Mouse (Mus musculus) lung, embryonic 14.5 days (tissue): Measurements from ENCODE around the gene Oxt. TPM values are rescaled to one million over a fixed set of nuclear protein-coding genes. Genes with fewer than 3 reads are reported as not detected.

ENCODE experiments used
- ATAC-seq: fragments of 200-750 bp; cut with Nextera tagmentation; 2 replicates; pipeline ENCODE4 v1.8.0; 2017; ENCODE audit warnings: mild to moderate bottlenecking, moderate TSS enrichment, moderate library complexity; ENCODE audit not compliant: insufficient read depth
- DNase-seq: peaks from one replicate; pipeline ENCODE4 v3.0.0-alpha.2; 2015
- H3K27ac ChIP-seq: fragments of 300-500 bp; sonication (generic); 2 replicates; pipeline ENCODE4 v1.5.1; 2014; ENCODE audit warnings: low read depth, mild to moderate bottlenecking, moderate library complexity
- H3K27me3 ChIP-seq: fragments of 300-500 bp; sonication (generic); 2 replicates; pipeline ENCODE4 v1.6.1; 2014; ENCODE audit warnings: low read length, control low read depth; ENCODE audit not compliant: insufficient read depth
- H3K36me3 ChIP-seq: fragments of 300-500 bp; sonication (generic); 2 replicates; pipeline ENCODE4 v1.6.1; 2014; ENCODE audit warnings: control low read depth; ENCODE audit not compliant: insufficient read depth
- H3K4me1 ChIP-seq: fragments of 300-500 bp; sonication (generic); 2 replicates; pipeline ENCODE4 v1.6.1; 2014; ENCODE audit warnings: antibody characterized with exemption, control low read depth; ENCODE audit not compliant: insufficient read depth
- H3K4me2 ChIP-seq: fragments of 300-500 bp; sonication (generic); 2 replicates; pipeline ENCODE4 v1.6.1; 2014; ENCODE audit warnings: mild to moderate bottlenecking
- H3K4me3 ChIP-seq: fragments of 300-500 bp; sonication (generic); 2 replicates; pipeline ENCODE4 v1.5.1; 2014; ENCODE audit warnings: low read depth, low read length
- H3K9ac ChIP-seq: fragments of 300-500 bp; sonication (generic); 2 replicates; pipeline ENCODE4 v1.6.1; 2014
- H3K9me3 ChIP-seq: fragments of 300-500 bp; sonication (generic); 2 replicates; pipeline ENCODE4 v1.6.1; 2016; ENCODE audit warnings: low read depth, low read length, control low read depth
- CTCF ChIP-seq: IDR thresholded peaks from 2 replicates; pipeline ENCODE4 v1.5.1; 2016; ENCODE audit warnings: antibody characterized with exemption, low read depth
- WGBS: fragments of 180-500 bp; shearing (Covaris S2); extraction: QIAGEN DNeasy Blood & Tissue Kit; methylation state at CpG from one replicate; pipeline ENCODE4 v1.1.7; 2014; 5-methylcytosine and 5-hydroxymethylcytosine counted together
- polyA plus RNA-seq: library from polyadenylated mRNA; unstranded; fragments of >200 nt; fragmentation: Nextera tagmentation; extraction: Ambion mirVana; gene quantifications from 2 replicates; pipeline ENCODE4 v1.2.1, GENCODE M21; 2014

Gene Oxt
- polyA plus RNA-seq, 1 experiment from 2014 or later, result not detected

- H3K4me2 ChIP-seq, result no peak overlapping the region
- H3K36me3 ChIP-seq, result peaks cover 46% of the 10 kb centered on the region
- DNase-seq (no peak), ATAC-seq (no peak)
- no peak overlapping the region for H3K9ac ChIP-seq
- 84% methylated on average over 8 of the region's 8 CpGs for WGBS
- no peaks in the 10 kb centered on the region for H3K27me3 ChIP-seq
- no peak for TF ChIP-seq CTCF
- no peak overlapping the region for H3K27ac ChIP-seq
- no peaks in the 10 kb centered on the region for H3K4me1 ChIP-seq
- H3K4me3 ChIP-seq, result no peak overlapping the region
- H3K9me3 ChIP-seq, result no peaks in the 10 kb centered on the region
Observed at GRCm38 (mm10) chr2:130538876-130539546, 37.0 kb upstream of the Oxt start.

DNA sequence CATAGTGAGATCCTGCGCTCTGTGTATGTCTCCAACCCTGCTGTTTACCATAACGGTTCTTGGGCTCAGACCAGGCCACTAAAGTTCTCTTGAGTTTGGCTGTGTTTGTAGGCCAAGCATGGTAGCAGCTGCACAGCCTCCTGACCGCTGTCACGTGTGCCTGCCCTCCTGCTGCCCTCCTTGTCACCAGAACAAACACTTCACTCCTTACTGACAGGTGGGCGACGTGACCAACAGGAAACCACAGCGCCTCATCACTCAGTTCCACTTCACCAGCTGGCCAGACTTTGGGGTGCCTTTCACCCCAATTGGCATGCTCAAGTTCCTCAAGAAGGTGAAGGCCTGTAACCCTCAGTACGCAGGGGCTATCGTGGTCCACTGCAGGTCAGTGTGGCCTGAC lies 35.7 kb upstream of the Oxt start:
- H3K4me1 ChIP-seq, result no peaks in the 10 kb centered on the region
- TF ChIP-seq CTCF, result no peak
- WGBS, result 67% methylated on average over 9 of the region's 9 CpGs
- no peak overlapping the region for H3K4me3 ChIP-seq
- no peak overlapping the region for H3K9ac ChIP-seq
- no peaks in the 10 kb centered on the region for H3K9me3 ChIP-seq
- ATAC-seq, result no peak
- H3K36me3 ChIP-seq, result peaks cover 59% of the 10 kb centered on the region
- H3K4me2 ChIP-seq, result no peak overlapping the region
- no peak for DNase-seq
- H3K27me3 ChIP-seq, result no peaks in the 10 kb centered on the region
- H3K27ac ChIP-seq, result no peak overlapping the region

- ATAC-seq (no peak), DNase-seq (no peak)
- 85% methylated on average over 8 of the region's 8 CpGs for WGBS
- TF ChIP-seq CTCF, result no peak
- Histone ChIP-seq H3K4me2 (no peak overlapping the region), H3K36me3 (peaks cover 83% of the 10 kb centered on the region), H3K4me3 (no peak overlapping the region), H3K27ac (no peak overlapping the region), H3K9ac (no peak overlapping the region), H3K27me3 (no peaks in the 10 kb centered on the region), H3K9me3 (no peaks in the 10 kb centered on the region), H3K4me1 (no peaks in the 10 kb centered on the region)
Observed at GRCm38 (mm10) chr2:130546957-130547356, 29.0 kb upstream of the Oxt start.

- ATAC-seq (no peak), DNase-seq (no peak)
- 91% methylated on average over 7 of the region's 7 CpGs for WGBS
- H3K4me3 ChIP-seq, result no peak overlapping the region
- H3K9ac ChIP-seq, result no peak overlapping the region
- H3K27ac ChIP-seq, result no peak overlapping the region
- H3K9me3 ChIP-seq, result no peaks in the 10 kb centered on the region
- H3K4me1 ChIP-seq, result no peaks in the 10 kb centered on the region
- no peak overlapping the region for H3K4me2 ChIP-seq
- peaks cover 59% of the 10 kb centered on the region for H3K36me3 ChIP-seq
- no peak for TF ChIP-seq CTCF
- no peaks in the 10 kb centered on the region for H3K27me3 ChIP-seq
Observed at GRCm38 (mm10) chr2:130554841-130555240, 21.1 kb upstream of the Oxt start.

- H3K4me1 ChIP-seq, result no peaks in the 10 kb centered on the region
- H3K27me3 ChIP-seq, result no peaks in the 10 kb centered on the region
- no peak overlapping the region for H3K27ac ChIP-seq
- WGBS, result 85% methylated on average over 1 of the region's 1 CpGs
- no peak overlapping the region for H3K4me2 ChIP-seq
- no peak for ATAC-seq
- DNase-seq, result no peak
- no peak overlapping the region for H3K4me3 ChIP-seq
- H3K36me3 ChIP-seq, result peaks cover 44% of the 10 kb centered on the region
- no peaks in the 10 kb centered on the region for H3K9me3 ChIP-seq
- no peak overlapping the region for H3K9ac ChIP-seq
- TF ChIP-seq CTCF, result no peak
Observed at GRCm38 (mm10) chr2:130556292-130556691, 19.7 kb upstream of the Oxt start.

GRCm38 (mm10) chr2:130557462-130557861 lies 18.5 kb upstream of the Oxt start:
- Histone ChIP-seq H3K4me3 (no peak overlapping the region), H3K9ac (no peak overlapping the region), H3K4me1 (no peaks in the 10 kb centered on the region), H3K4me2 (no peak overlapping the region), H3K27me3 (no peaks in the 10 kb centered on the region), H3K36me3 (peaks cover 33% of the 10 kb centered on the region), H3K27ac (no peak overlapping the region), H3K9me3 (no peaks in the 10 kb centered on the region)
- DNase-seq, result no peak
- ATAC-seq, result no peak
- no peak for TF ChIP-seq CTCF
- WGBS, result 92% methylated on average over 2 of the region's 2 CpGs

- no peak overlapping the region for H3K4me2 ChIP-seq
- H3K4me1 ChIP-seq, result no peaks in the 10 kb centered on the region
- no peaks in the 10 kb centered on the region for H3K27me3 ChIP-seq
- no peak overlapping the region for H3K9ac ChIP-seq
- H3K4me3 ChIP-seq, result no peak overlapping the region
- no peaks in the 10 kb centered on the region for H3K9me3 ChIP-seq
- TF ChIP-seq CTCF, result no peak
- H3K36me3 ChIP-seq, result peaks cover 28% of the 10 kb centered on the region
- DNase-seq (no peak), ATAC-seq (no peak)
- H3K27ac ChIP-seq, result no peak overlapping the region
- whole genome bisulfite sequencing, result 73% methylated on average over 2 of the region's 2 CpGs
Observed at GRCm38 (mm10) chr2:130558015-130558414, 18.0 kb upstream of the Oxt start.
